Mouse (Mus musculus): ENCODE measurements at regions not wholly inside any gene's neighbourhood (a gene's known extent, or its start where the extent isn't known, plus 50 kb on each side); places are given as distances from the start of the nearest gene placed in this dataset.

DNA sequence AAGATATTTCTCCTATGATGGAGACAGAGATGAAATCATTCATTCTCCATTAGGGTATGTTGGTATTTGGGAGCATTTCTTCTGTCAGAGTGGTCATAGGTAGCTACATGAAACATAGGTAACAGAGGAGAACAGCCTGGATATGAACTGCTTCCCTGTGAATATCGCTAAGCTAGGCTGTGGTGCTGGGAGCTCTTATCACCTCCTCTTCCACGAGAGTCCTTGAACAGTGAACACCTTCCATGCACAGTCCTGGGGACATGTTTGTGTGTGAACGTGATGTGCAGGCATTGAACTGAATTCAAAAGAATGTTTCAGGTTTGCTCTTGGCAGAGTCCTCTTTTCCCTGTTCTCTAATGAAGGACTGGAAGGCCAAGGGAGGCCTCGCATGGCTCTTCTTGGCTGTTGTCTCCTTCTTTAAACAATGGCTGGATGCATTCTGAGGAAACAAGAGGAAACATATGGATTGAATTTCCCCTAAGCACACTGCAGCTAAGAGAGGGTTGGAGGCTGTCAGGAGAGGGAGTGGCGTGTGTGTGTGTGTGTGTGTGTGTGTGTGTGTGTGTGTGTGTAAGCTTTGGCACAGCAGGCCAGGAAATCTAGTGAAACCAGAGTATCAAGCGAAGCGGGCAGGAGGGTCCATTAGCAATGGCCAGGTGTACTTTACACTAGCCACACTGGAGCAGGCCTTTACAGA is 239.8 kb upstream of the Gm12728 start:
- no peak for ATAC-seq
- H3K4me1 ChIP-seq (ENCODE audit: control insufficient read depth, insufficient read depth, low read depth, low read length), result no peaks in the 10 kb centered on the region
- WGBS, result 82% methylated on average over 7 of the region's 7 CpGs
- no peak overlapping the region for H3K4me3 ChIP-seq (ENCODE audit: low read length)
- H3K36me3 ChIP-seq (ENCODE audit: control insufficient read depth, insufficient read depth, low read length), result no peaks in the 10 kb centered on the region
- no peak overlapping the region for H3K9ac ChIP-seq (ENCODE audit: low read depth, low read length)
- H3K27ac ChIP-seq (ENCODE audit: low read depth, low read length), result no peak overlapping the region
- no peaks in the 10 kb centered on the region for H3K9me3 ChIP-seq (ENCODE audit: control insufficient read depth, low read length)
- no peak overlapping the region for H3K4me2 ChIP-seq (ENCODE audit: low read length)
- no peaks in the 10 kb centered on the region for H3K27me3 ChIP-seq (replicated peaks; ENCODE audit: control insufficient read depth, insufficient read depth, low read length)

DNA sequence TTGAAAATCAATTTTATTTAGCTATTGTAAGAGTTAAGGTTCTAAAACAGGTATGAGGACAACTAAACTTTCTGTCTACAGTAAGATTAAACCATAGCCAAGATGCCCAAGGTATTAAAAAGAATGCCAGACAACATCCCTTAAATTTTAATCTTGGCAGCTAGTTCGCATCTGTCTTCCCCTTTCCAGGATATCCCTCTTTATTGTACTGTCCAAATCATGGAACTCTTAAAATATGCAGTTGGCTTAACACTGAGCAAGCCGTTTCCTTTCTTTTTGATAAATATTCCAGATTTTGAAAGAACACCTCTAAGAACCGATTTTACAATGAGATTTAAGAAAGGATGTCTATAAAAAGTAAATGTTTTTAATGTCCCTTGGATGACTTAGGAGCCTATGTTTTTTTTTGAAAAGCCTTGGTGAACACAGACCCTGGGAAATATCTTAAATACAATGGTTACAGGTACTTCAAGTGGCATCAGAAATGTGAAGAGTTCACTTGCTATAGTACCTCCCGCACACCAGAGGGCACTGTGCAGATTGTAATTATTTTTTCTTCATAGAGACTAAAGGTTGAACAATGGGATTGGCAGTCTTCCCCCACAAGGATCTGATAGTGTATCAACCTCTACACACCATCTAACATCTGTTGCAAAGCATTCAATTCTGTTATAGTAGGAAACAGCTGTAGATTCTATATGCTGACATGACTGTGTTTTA is 237.5 kb upstream of the Gm12728 start:
- Histone ChIP-seq H3K4me2 (ENCODE audit: low read length) (no peak overlapping the region), H3K36me3 (ENCODE audit: control insufficient read depth, insufficient read depth, low read length) (no peaks in the 10 kb centered on the region), H3K4me3 (ENCODE audit: low read length) (no peak overlapping the region), H3K9me3 (ENCODE audit: control insufficient read depth, low read length) (no peaks in the 10 kb centered on the region), H3K27ac (ENCODE audit: low read depth, low read length) (no peak overlapping the region), H3K27me3 (replicated peaks; ENCODE audit: control insufficient read depth, insufficient read depth, low read length) (no peaks in the 10 kb centered on the region), H3K4me1 (ENCODE audit: control insufficient read depth, insufficient read depth, low read depth, low read length) (no peaks in the 10 kb centered on the region), H3K9ac (ENCODE audit: low read depth, low read length) (no peak overlapping the region)
- no peak for ATAC-seq
- WGBS, result 97% methylated on average over 4 of the region's 4 CpGs

DNA sequence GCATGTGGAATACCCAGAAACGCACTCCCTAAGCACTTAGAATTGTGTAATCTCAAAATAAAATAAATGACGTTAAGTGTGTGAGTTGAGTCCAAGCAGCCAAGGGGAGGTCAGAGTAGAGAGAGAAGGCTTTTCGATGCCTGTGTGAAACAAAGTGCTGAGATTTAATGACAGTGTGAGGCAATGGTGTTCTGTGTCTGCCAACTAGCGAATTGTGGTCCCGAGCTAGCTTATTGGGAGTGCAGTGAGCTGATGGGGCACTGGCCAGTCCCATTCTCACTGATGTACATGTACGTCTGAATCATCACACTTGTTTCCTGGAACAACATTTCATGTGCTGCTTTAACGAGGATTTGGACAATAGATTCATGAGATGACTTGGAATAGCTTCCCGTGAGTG is 234.7 kb upstream of the Gm12728 start:
- no peak overlapping the region for H3K4me3 ChIP-seq (ENCODE audit: low read length)
- 80% methylated on average over 8 of the region's 8 CpGs for WGBS
- H3K27ac ChIP-seq (ENCODE audit: low read depth, low read length), result no peak overlapping the region
- no peaks in the 10 kb centered on the region for H3K9me3 ChIP-seq (ENCODE audit: control insufficient read depth, low read length)
- no peak overlapping the region for H3K4me2 ChIP-seq (ENCODE audit: low read length)
- no peak for ATAC-seq
- H3K9ac ChIP-seq (ENCODE audit: low read depth, low read length), result no peak overlapping the region
- no peaks in the 10 kb centered on the region for H3K36me3 ChIP-seq (ENCODE audit: control insufficient read depth, insufficient read depth, low read length)
- no peaks in the 10 kb centered on the region for H3K4me1 ChIP-seq (ENCODE audit: control insufficient read depth, insufficient read depth, low read depth, low read length)
- H3K27me3 ChIP-seq (replicated peaks; ENCODE audit: control insufficient read depth, insufficient read depth, low read length), result no peaks in the 10 kb centered on the region

DNA sequence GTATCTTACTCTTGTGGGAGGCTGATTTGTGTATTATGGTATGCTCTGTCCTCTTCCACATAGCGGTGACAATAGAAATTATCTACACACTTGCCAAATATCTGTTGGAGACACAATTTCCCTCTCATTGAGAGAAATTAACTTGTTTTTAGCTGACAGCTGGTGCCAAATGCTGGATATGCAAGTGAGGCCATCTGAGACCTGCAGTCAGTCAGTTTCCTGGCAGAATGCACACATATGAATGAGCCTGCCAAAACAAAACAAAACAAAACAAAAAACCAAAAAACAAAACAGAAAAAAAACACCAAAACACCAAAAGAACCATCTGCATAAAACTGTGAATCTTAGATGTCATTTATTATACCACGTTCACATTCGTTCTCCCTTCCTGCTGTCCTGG is 233.7 kb upstream of the Gm12728 start:
- ATAC-seq, result no peak
- no peaks in the 10 kb centered on the region for H3K27me3 ChIP-seq (replicated peaks; ENCODE audit: control insufficient read depth, insufficient read depth, low read length)
- no peaks in the 10 kb centered on the region for H3K36me3 ChIP-seq (ENCODE audit: control insufficient read depth, insufficient read depth, low read length)
- no peaks in the 10 kb centered on the region for H3K9me3 ChIP-seq (ENCODE audit: control insufficient read depth, low read length)
- H3K4me1 ChIP-seq (ENCODE audit: control insufficient read depth, insufficient read depth, low read depth, low read length), result no peaks in the 10 kb centered on the region
- H3K27ac ChIP-seq (ENCODE audit: low read depth, low read length), result no peak overlapping the region
- H3K4me3 ChIP-seq (ENCODE audit: low read length), result no peak overlapping the region
- 71% methylated on average over 3 of the region's 3 CpGs for WGBS
- no peak overlapping the region for H3K9ac ChIP-seq (ENCODE audit: low read depth, low read length)
- H3K4me2 ChIP-seq (ENCODE audit: low read length), result no peak overlapping the region

DNA sequence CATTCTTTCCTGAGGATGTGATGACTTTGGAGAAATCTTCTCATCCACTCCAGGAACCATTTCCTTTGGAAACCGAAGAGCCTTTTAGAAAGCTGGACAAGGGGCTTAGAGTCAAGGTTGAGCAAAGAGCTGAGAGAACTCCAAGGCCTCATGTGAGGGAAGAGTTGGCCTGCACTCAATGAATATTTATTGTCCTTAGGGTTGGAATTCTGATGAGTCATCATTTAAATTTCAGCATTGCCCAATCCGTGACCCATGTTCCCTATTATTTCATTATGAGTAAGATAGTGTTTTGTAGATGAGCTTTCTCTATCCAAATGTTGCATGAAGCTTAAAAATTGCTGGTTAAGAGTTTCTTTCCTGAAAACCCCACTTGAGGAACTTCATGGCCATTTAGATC is 232.3 kb upstream of the Gm12728 start:
- WGBS, result 97% methylated on average over 2 of the region's 2 CpGs
- ATAC-seq, result no peak
- H3K36me3 ChIP-seq (ENCODE audit: control insufficient read depth, insufficient read depth, low read length), result no peaks in the 10 kb centered on the region

DNA sequence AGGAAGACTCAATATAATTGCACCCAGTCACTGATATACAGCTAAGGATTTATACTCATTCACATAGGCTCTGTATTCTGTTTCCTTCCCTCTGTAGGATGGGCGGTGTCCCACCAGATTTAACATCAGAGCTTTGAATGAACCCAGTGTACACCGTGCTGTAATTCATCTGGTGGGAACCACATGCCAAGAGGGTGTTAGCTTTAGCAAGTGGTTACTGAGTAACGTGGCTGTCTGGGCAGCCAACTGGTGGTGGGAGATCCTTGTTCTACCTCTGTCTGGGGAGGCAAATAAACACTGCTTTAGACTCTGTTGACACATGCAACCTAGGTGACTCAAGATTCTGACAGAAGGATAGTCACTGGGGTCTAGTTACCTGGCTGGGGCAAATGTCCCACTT is 229.6 kb upstream of the Gm12728 start:
- Histone ChIP-seq H3K4me2 (ENCODE audit: low read length) (no peak overlapping the region), H3K4me1 (ENCODE audit: control insufficient read depth, insufficient read depth, low read depth, low read length) (no peaks in the 10 kb centered on the region), H3K4me3 (ENCODE audit: low read length) (no peak overlapping the region), H3K27me3 (replicated peaks; ENCODE audit: control insufficient read depth, insufficient read depth, low read length) (no peaks in the 10 kb centered on the region), H3K27ac (ENCODE audit: low read depth, low read length) (no peak overlapping the region), H3K9ac (ENCODE audit: low read depth, low read length) (no peak overlapping the region), H3K36me3 (ENCODE audit: control insufficient read depth, insufficient read depth, low read length) (no peaks in the 10 kb centered on the region), H3K9me3 (ENCODE audit: control insufficient read depth, low read length) (no peaks in the 10 kb centered on the region)
- no peak for ATAC-seq
- WGBS, result 62% methylated on average over 3 of the region's 3 CpGs

More for the DNA sequence above, 232.3 kb upstream of the Gm12728 start:
- H3K9me3 ChIP-seq (ENCODE audit: control insufficient read depth, low read length), result no peaks in the 10 kb centered on the region
- H3K4me3 ChIP-seq (ENCODE audit: low read length), result no peak overlapping the region
- H3K9ac ChIP-seq (ENCODE audit: low read depth, low read length), result no peak overlapping the region
- no peaks in the 10 kb centered on the region for H3K4me1 ChIP-seq (ENCODE audit: control insufficient read depth, insufficient read depth, low read depth, low read length)
- H3K27ac ChIP-seq (ENCODE audit: low read depth, low read length), result no peak overlapping the region
- no peaks in the 10 kb centered on the region for H3K27me3 ChIP-seq (replicated peaks; ENCODE audit: control insufficient read depth, insufficient read depth, low read length)
- no peak overlapping the region for H3K4me2 ChIP-seq (ENCODE audit: low read length)

DNA sequence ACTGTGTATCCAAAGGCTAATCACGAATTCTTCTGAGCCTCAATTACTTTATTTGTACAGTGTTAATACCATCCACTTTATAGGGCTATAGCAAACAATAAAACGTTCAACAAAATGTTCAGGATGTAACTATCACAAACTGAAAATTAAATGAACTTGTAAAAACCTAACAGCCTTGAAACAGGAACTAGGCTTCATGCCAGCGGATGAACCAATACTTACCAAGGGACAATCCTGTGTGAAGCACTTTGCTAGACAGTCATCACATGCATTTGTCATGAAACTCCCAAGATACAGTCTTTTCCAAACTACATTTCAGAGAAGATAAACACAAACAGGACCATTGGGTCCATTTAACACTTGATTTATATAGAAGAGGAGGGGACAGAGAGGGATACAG is 228.9 kb upstream of the Gm12728 start:
- no peaks in the 10 kb centered on the region for H3K36me3 ChIP-seq (ENCODE audit: control insufficient read depth, insufficient read depth, low read length)
- no peak overlapping the region for H3K4me3 ChIP-seq (ENCODE audit: low read length)
- no peaks in the 10 kb centered on the region for H3K9me3 ChIP-seq (ENCODE audit: control insufficient read depth, low read length)
- H3K27ac ChIP-seq (ENCODE audit: low read depth, low read length), result no peak overlapping the region
- no peak overlapping the region for H3K9ac ChIP-seq (ENCODE audit: low read depth, low read length)
- H3K4me1 ChIP-seq (ENCODE audit: control insufficient read depth, insufficient read depth, low read depth, low read length), result no peaks in the 10 kb centered on the region
- 81% methylated on average over 3 of the region's 3 CpGs for WGBS
- no peaks in the 10 kb centered on the region for H3K27me3 ChIP-seq (replicated peaks; ENCODE audit: control insufficient read depth, insufficient read depth, low read length)
- no peak for ATAC-seq
- H3K4me2 ChIP-seq (ENCODE audit: low read length), result no peak overlapping the region

DNA sequence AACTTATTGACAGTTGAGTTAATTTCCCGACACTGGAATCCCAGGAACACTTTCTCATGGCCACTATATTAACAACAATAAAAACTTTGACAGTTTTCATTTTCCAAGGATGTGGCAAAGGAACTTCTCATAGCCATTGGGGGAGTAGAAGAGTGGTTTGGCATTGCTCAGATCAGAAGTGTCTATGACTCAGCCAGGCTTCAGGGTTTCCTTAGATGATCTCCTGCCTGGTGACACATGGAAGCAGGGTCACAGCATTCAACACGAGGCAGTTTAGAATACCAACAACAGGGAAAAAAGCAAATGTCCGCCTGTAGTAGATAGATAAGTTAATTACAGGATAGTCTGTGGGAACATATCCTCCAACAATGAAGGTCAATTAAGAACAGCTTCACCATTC is 228.1 kb upstream of the Gm12728 start:
- Histone ChIP-seq H3K27ac (ENCODE audit: low read depth, low read length) (no peak overlapping the region), H3K27me3 (replicated peaks; ENCODE audit: control insufficient read depth, insufficient read depth, low read length) (no peaks in the 10 kb centered on the region), H3K36me3 (ENCODE audit: control insufficient read depth, insufficient read depth, low read length) (no peaks in the 10 kb centered on the region), H3K4me3 (ENCODE audit: low read length) (no peak overlapping the region), H3K4me2 (ENCODE audit: low read length) (no peak overlapping the region), H3K9ac (ENCODE audit: low read depth, low read length) (no peak overlapping the region), H3K9me3 (ENCODE audit: control insufficient read depth, low read length) (no peaks in the 10 kb centered on the region), H3K4me1 (ENCODE audit: control insufficient read depth, insufficient read depth, low read depth, low read length) (no peaks in the 10 kb centered on the region)
- WGBS, result 81% methylated on average over 3 of the region's 3 CpGs
- no peak for ATAC-seq

DNA sequence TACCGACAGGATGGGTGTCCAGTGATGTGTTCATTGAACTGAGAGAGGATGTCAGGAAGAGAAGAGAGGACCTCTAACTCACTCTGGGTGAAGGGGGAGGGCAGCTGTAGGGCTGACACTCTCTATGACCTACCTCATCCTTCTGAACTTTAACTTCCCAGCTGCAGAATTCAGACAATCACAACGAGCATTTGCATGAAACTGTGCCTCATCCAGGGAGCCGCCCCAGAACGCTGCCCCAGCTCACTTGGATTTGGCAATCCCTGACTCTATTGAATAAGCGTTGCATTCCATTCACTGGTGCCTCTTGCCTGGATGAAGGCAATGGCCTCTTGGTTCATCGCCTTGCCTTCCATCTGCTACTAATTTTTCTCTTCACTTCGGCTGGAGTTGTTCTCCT is 223.9 kb upstream of the Gm12728 start:
- no peak overlapping the region for H3K4me2 ChIP-seq (ENCODE audit: low read length)
- H3K4me1 ChIP-seq (ENCODE audit: control insufficient read depth, insufficient read depth, low read depth, low read length), result no peaks in the 10 kb centered on the region
- H3K27me3 ChIP-seq (replicated peaks; ENCODE audit: control insufficient read depth, insufficient read depth, low read length), result no peaks in the 10 kb centered on the region
- H3K27ac ChIP-seq (ENCODE audit: low read depth, low read length), result no peak overlapping the region
- no peak overlapping the region for H3K9ac ChIP-seq (ENCODE audit: low read depth, low read length)
- H3K36me3 ChIP-seq (ENCODE audit: control insufficient read depth, insufficient read depth, low read length), result no peaks in the 10 kb centered on the region
- no peaks in the 10 kb centered on the region for H3K9me3 ChIP-seq (ENCODE audit: control insufficient read depth, low read length)
- WGBS, result 67% methylated on average over 7 of the region's 7 CpGs
- no peak overlapping the region for H3K4me3 ChIP-seq (ENCODE audit: low read length)
- no peak for ATAC-seq
